In the genomic region with DNA sequence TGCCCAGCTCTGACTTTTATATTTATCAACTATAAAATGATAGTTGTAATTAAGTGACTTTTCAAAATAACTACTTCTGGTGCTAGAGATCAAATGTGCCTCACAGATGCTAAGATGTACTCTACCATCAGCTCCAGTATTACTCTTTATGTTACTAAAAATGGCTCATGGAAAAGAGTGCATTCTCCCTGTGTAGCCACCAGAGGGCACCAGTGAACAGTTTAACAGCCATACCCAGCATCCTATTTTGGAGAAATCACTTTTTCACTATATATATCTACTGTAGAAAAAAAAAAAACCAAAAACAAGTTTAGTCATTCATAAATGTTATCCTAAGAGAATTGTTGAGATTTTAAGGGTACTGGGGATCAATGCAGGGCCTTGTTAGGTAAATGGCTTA, we compare ENCODE assay signal across 8 mouse cellular contexts. TPM values are rescaled to one million over a fixed set of nuclear protein-coding genes. Genes with fewer than 3 reads are reported as not detected.
DNase-seq lines count a peak whose midpoint lies in the region; ATAC-seq and TF ChIP-seq lines count a peak whose summit lies in the region.

No protein-coding gene starts in this region.

- no peak overlapping the region for H3K4me3 ChIP-seq in forebrain, postnatal 0 days (ENCODE audit: low read depth, low read length)
- no peak overlapping the region for H3K4me3 ChIP-seq in forebrain, embryonic 16.5 days (replicated peaks; ENCODE audit: low read length)

- H3K4me1 ChIP-seq in forebrain, postnatal 0 days (ENCODE audit: insufficient read depth), result peaks cover 18% of the 10 kb centered on the region
- peaks cover 23% of the 10 kb centered on the region for H3K4me1 ChIP-seq in forebrain, embryonic 16.5 days (replicated peaks; ENCODE audit: control insufficient read depth, insufficient read depth, low read length)

- H3K36me3 ChIP-seq in forebrain, postnatal 0 days (ENCODE audit: insufficient read depth), result no peaks in the 10 kb centered on the region
- H3K36me3 ChIP-seq in forebrain, embryonic 16.5 days (ENCODE audit: control insufficient read depth, insufficient read depth), result no peaks in the 10 kb centered on the region

- ATAC-seq in forebrain, postnatal 0 days, result no peak
- ATAC-seq in forebrain, embryonic 16.5 days, result no peak

- H3K27me3 ChIP-seq in forebrain, postnatal 0 days (ENCODE audit: insufficient read depth, low read length), result no peaks in the 10 kb centered on the region
- H3K27me3 ChIP-seq in forebrain, embryonic 16.5 days (replicated peaks; ENCODE audit: control insufficient read depth, insufficient read depth, low read length), result no peaks in the 10 kb centered on the region

- H3K27ac ChIP-seq in forebrain, postnatal 0 days (ENCODE audit: low read depth, low read length), result no peak overlapping the region
- H3K27ac ChIP-seq in forebrain, embryonic 16.5 days (ENCODE audit: low read length), result no peak overlapping the region

- DNase-seq in forebrain, postnatal 0 days, result peak; percentile 85
- DNase-seq in right cerebral cortex, adult 18-20 months, result peak; percentile 53
- DNase-seq in right cerebral cortex, postnatal 36 days (ENCODE audit: low spot score in 2 of 2), result no peak
- DNase-seq in cerebellum, postnatal 25 days, result peak; percentile 60 to 76
- peak; percentile 43 for DNase-seq in kidney, adult 9 months
- peak; percentile 71 for DNase-seq in mesoderm, embryonic 11.5 days (ENCODE audit: low read depth, low spot score)
- peak; percentile 32 to 46 for DNase-seq in thymus, postnatal 36 days

- no peaks in the 10 kb centered on the region for H3K9me3 ChIP-seq in forebrain, postnatal 0 days (ENCODE audit: low read length)
- no peaks in the 10 kb centered on the region for H3K9me3 ChIP-seq in forebrain, embryonic 16.5 days (ENCODE audit: control insufficient read depth, low read length)

- H3K4me2 ChIP-seq in forebrain, postnatal 0 days (ENCODE audit: low read depth), result no peak overlapping the region
- no peak overlapping the region for H3K4me2 ChIP-seq in forebrain, embryonic 16.5 days (ENCODE audit: low read length)

- peak; percentile 87 for TF ChIP-seq CTCF in forebrain, postnatal 0 days (IDR thresholded peaks at IDR 0.05; ENCODE audit: low read depth)

- no peak overlapping the region for H3K9ac ChIP-seq in forebrain, postnatal 0 days
- H3K9ac ChIP-seq in forebrain, embryonic 16.5 days (replicated peaks; ENCODE audit: low read depth, low read length), result no peak overlapping the region

RNA-seq across cellular contexts. Expression of a gene that starts 2.7 kb away (rescaled TPM):
- 41.0 and 47.9 TPM in 2 replicates for total RNA-seq in forebrain, postnatal 0 days (2014; rRNA removed)
- polyA plus RNA-seq in forebrain, postnatal 0 days (2015; fragmentation: Nextera tagmentation; extraction: Ambion mirVana), result 31.3 and 32.8 TPM in 2 replicates
- 31.2 and 33.7 TPM in 2 replicates for polyA plus RNA-seq in forebrain, embryonic 16.5 days (2015; fragmentation: Nextera tagmentation; extraction: Ambion mirVana)

Comparison
In these comparisons a context has a peak if more than half of its experiments do, and no peak if none do; other contexts are left out.
1. DNase-seq: peak in forebrain, postnatal 0 days (single experiment), right cerebral cortex, adult 18-20 months (single experiment), cerebellum, postnatal 25 days (2 of 2), kidney, adult 9 months (single experiment), mesoderm, embryonic 11.5 days (single experiment) and thymus, postnatal 36 days (2 of 2); none in right cerebral cortex, postnatal 36 days (0 of 2).